Mouse (Mus musculus): ENCODE results near the gene 2310033P09Rik.

2310033P09Rik gene

GRCm38 (mm10) chr11:59230144-59230760, 22.1 kb downstream of the 2310033P09Rik start:
- DNase-seq: peak; percentile 80

GRCm38 (mm10) chr11:59232797-59233196, 24.7 kb downstream of the 2310033P09Rik start:
- no peak for DNase-seq

- DNase-seq: peak; percentile 90
These were observed 30.7 kb downstream of the 2310033P09Rik start for GRCm38 (mm10) chr11:59238525-59239427.

- DNase-seq: no peak
These were observed 31.3 kb downstream of the 2310033P09Rik start for GRCm38 (mm10) chr11:59239428-59239785.

- DNase-seq: no peak
These were observed 31.7 kb downstream of the 2310033P09Rik start for GRCm38 (mm10) chr11:59239796-59240195.

GRCm38 (mm10) chr11:59241841-59242240, 33.7 kb downstream of the 2310033P09Rik start:
- DNase-seq: peak; percentile 19

GRCm38 (mm10) chr11:59243856-59244255, 35.7 kb downstream of the 2310033P09Rik start:
- DNase-seq: no peak

GRCm38 (mm10) chr11:59248101-59248500, 40.0 kb downstream of the 2310033P09Rik start:
- DNase-seq: no peak

- DNase-seq: no peak
These were observed 51.5 kb downstream of the 2310033P09Rik start for GRCm38 (mm10) chr11:59259647-59260046.

All from lung, postnatal 10 days (tissue).